Mouse (Mus musculus): ENCODE results near the gene Lrrc8d. TPM values are rescaled to one million over a fixed set of nuclear protein-coding genes. Genes with fewer than 3 reads are reported as not detected.
"Not testable (repeated sequence)": the region's sequence is repeated elsewhere in the genome, so short reads cannot be mapped to it uniquely, and the experiment has no call there.

The Lrrc8d gene
- polyA plus RNA-seq, 1 experiment, result 30.2 TPM

- peaks cover 15% of the 10 kb centered on the region for H3K4me1 ChIP-seq (ENCODE audit: control insufficient read depth, insufficient read depth, low read length)
- H3K27ac ChIP-seq (ENCODE audit: insufficient read depth, low read length), result no peak overlapping the region
- TF ChIP-seq CTCF (IDR thresholded peaks at IDR 0.05; ENCODE audit: borderline replicate concordance, insufficient read depth, low read length), result no peak
- H3K4me3 ChIP-seq (ENCODE audit: insufficient read depth, low read length), result no peak overlapping the region
These were observed 15.8 kb upstream of the Lrrc8d start for GRCm38 (mm10) chr5:105683912-105684350.

DNA sequence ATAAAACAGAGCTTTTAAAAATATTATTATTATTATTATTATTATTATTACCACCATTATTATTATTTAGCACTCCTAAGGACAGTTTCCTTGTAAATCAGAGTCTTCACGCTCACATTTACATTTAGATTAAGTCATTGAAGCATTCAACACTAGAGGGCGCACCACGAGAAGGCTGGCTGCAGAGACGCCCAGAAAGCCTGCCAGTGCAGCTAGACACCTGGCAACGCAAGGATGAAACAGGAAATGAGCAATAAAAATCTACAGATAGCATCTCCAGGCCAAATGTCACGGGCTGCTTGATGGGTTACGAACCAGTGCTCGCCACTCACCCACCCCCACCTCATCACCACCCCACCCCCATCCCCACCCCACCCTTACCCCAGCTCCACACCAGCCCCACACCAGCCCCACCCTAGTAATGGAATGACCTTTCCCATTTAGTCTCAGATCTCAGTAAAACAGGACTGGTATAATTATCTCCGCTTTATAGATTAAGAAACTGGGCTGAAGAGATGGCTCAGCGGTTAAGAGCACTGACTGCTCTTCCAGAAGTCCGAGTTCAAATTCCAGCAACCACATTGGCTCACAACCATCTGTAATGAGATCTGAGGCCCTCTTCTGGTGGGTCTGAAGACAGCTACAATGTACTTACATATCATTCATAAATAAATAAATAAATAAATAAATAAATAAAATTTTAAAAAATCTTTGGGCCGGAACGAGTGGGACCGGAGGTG is 14.7 kb upstream of the Lrrc8d start:
- H3K4me1 ChIP-seq (ENCODE audit: control insufficient read depth, insufficient read depth, low read length), result peaks cover 8% of the 10 kb centered on the region; the same call in 1 of the 2 replicates
- H3K27ac ChIP-seq (ENCODE audit: insufficient read depth, low read length), result no peak overlapping the region
- no peak overlapping the region for H3K4me3 ChIP-seq (ENCODE audit: insufficient read depth, low read length)
- no peak for TF ChIP-seq POLR2A (IDR thresholded peaks at IDR 0.05; ENCODE audit: low read depth, low read length)
- TF ChIP-seq CTCF (IDR thresholded peaks at IDR 0.05; ENCODE audit: borderline replicate concordance, insufficient read depth, low read length), result peak; percentile 84

- not testable (repeated sequence) for H3K27ac ChIP-seq (ENCODE audit: insufficient read depth, low read length); H3K4me1 ChIP-seq (ENCODE audit: control insufficient read depth, insufficient read depth, low read length); H3K4me3 ChIP-seq (ENCODE audit: insufficient read depth, low read length)
These were observed 13.9 kb upstream of the Lrrc8d start for GRCm38 (mm10) chr5:105685780-105686305.

DNA sequence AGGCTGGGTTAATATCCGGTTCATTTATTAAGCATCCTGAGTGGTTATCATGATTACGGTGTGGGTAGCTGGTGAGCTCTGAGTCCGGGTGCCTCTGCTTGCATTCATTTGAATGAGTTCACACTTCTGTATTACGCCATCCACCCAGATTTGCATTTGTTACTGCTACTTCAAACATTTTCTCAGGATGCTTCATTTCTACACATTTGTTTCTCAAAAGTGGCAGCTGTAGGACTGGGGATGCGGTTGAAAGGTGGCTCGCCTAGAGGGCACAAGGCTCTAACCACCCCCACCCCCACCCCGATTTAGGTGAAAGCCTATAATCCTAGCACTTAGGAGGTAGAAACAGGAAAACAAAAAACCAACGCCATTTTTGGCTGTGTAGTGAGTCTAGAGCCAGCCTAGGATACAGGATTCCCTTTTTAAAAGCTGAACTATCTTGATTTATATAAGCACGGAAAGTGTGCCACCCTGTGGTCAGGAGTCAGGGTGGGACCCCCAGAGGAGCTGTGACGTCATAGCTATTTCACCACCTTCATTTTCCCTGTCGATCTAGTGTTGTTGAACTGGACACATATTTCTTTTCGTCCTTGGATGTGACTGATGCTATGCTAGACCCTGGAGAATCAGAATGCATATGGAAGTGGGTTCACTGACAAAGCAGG is 13.3 kb upstream of the Lrrc8d start:
- 0 out of 2 replicates have a peak, but pooled peaks cover 6% of the 10 kb centered on the region for H3K4me1 ChIP-seq (ENCODE audit: control insufficient read depth, insufficient read depth, low read length)
- TF ChIP-seq CTCF (IDR thresholded peaks at IDR 0.05; ENCODE audit: borderline replicate concordance, insufficient read depth, low read length), result no peak
- no peak for TF ChIP-seq POLR2A (IDR thresholded peaks at IDR 0.05; ENCODE audit: low read depth, low read length)
- no peak overlapping the region for H3K27ac ChIP-seq (ENCODE audit: insufficient read depth, low read length)
- no peak overlapping the region for H3K4me3 ChIP-seq (ENCODE audit: insufficient read depth, low read length)

DNA sequence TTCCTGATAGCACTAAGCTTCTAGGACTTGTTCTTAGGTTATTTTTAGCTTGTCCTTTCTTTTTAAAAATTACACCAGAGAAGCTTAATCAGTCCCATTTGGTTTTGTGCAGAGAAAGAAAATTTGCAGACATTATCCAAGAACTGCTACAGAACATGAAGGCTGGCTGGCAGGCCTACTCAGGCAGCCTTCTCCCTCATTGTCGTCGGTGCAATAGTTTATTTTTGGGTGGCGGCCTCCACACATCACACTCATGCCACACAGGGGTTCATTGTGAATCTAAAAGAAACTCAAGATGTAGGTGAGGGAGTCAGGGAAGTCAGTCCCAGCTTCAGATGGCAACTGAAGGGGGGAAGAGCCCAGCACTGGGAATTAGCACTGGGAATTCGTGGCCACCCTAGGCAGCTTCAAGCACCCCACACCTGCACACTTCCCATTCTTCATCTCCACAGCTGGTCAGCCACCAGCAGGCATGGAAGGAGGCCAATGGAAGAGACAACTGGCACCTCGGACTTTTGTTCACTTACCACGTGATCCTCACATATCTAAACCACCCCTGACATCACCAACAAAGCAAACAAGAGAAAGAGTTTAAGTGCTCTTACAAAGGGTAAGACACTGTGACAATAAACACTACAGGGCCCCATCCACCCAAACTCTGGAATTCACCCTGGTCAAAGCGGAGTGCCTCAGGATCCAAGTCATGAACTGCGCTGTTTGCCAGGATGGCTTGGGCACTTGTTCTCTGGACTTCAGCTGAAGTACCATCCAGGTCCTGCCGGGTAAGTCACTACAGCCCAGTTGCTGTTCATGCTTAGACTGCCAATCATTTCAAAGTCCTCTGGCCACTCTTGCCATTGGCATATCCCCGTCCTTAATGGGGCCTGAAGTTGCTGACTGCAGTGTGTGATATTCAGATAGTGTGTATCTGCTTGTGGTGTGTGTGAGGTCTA is 9.0 kb upstream of the Lrrc8d start:
- Histone ChIP-seq H3K27ac (ENCODE audit: insufficient read depth, low read length) (no peak overlapping the region), H3K4me1 (ENCODE audit: control insufficient read depth, insufficient read depth, low read length) (no peaks in the 10 kb centered on the region), H3K4me3 (ENCODE audit: insufficient read depth, low read length) (no peak overlapping the region)
- TF ChIP-seq CTCF (IDR thresholded peaks at IDR 0.05; ENCODE audit: borderline replicate concordance, insufficient read depth, low read length) (no peak), POLR2A (IDR thresholded peaks at IDR 0.05; ENCODE audit: low read depth, low read length) (no peak)

- Histone ChIP-seq H3K4me1 (ENCODE audit: control insufficient read depth, insufficient read depth, low read length) (no peaks in the 10 kb centered on the region), H3K4me3 (ENCODE audit: insufficient read depth, low read length) (no peak overlapping the region), H3K27ac (ENCODE audit: insufficient read depth, low read length) (no peak overlapping the region)
- TF ChIP-seq CTCF (IDR thresholded peaks at IDR 0.05; ENCODE audit: borderline replicate concordance, insufficient read depth, low read length) (no peak), POLR2A (IDR thresholded peaks at IDR 0.05; ENCODE audit: low read depth, low read length) (no peak)
These were observed 8.1 kb upstream of the Lrrc8d start for GRCm38 (mm10) chr5:105691645-105692044.

DNA sequence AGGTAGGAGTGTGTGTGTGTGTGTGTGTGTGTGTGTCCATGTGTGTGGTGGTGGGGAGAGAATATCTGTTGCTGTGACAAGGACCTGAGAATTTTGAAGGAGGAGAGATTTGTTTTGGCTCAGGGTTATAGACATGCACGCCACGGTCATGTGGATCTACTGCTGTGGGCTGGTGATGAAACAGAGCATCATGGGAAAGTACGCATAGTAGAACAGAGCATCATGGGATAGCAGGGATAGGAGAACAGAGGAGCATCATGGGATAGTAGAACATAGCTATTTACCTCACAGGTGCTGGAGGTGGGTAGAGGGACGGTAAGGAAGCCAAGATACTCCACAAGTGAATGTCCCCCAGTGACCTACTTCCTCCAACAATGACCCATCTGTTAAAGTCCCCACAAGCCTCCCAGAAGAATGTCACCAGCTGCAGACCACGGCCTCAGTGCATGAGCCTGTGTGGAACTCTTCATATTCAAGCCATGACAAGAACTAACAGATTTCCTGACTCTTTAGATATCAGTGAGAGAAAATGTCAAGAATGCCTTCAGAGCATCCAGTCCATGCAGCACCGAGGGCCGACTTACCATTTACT is 5.3 kb upstream of the Lrrc8d start:
- TF ChIP-seq CTCF (IDR thresholded peaks at IDR 0.05; ENCODE audit: borderline replicate concordance, insufficient read depth, low read length), result no peak
- TF ChIP-seq POLR2A (IDR thresholded peaks at IDR 0.05; ENCODE audit: low read depth, low read length), result no peak
- no peak overlapping the region for H3K27ac ChIP-seq (ENCODE audit: insufficient read depth, low read length)
- H3K4me3 ChIP-seq (ENCODE audit: insufficient read depth, low read length), result no peak overlapping the region
- H3K4me1 ChIP-seq (ENCODE audit: control insufficient read depth, insufficient read depth, low read length), result peaks cover 7% of the 10 kb centered on the region; the same call in 1 of the 2 replicates

DNA sequence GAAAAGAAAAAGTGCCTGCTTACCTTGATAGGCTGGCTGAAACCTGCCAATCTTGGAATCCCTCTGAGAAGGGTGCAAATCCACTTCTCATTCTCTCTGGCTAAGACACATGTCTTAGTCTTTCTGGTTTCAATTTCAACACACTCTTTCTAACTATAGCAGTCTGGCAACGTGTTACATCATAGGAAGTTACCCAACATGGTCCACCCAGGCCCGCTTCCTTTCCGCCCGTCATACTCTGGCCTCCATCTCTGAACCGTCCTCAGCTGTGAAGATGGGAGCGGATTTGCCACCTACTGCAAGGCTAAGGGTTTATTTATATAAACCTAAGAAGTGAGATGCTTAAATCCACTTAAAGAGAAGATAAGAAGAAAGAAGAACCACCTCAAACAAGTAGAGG is 3.7 kb upstream of the Lrrc8d start:
- TF ChIP-seq CTCF (IDR thresholded peaks at IDR 0.05; ENCODE audit: borderline replicate concordance, insufficient read depth, low read length) (no peak), POLR2A (IDR thresholded peaks at IDR 0.05; ENCODE audit: low read depth, low read length) (no peak)
- H3K4me3 ChIP-seq (ENCODE audit: insufficient read depth, low read length), result no peak overlapping the region
- no peak overlapping the region for H3K27ac ChIP-seq (ENCODE audit: insufficient read depth, low read length)
- H3K4me1 ChIP-seq (ENCODE audit: control insufficient read depth, insufficient read depth, low read length), result peaks cover 8% of the 10 kb centered on the region; the same call in 1 of the 2 replicates

GRCm38 (mm10) chr5:105697886-105698285 is 1.9 kb upstream of the Lrrc8d start:
- no peak overlapping the region for H3K4me3 ChIP-seq (ENCODE audit: insufficient read depth, low read length)

More at GRCm38 (mm10) chr5:105697886-105698285, 1.9 kb upstream of the Lrrc8d start:
- no peak for TF ChIP-seq CTCF (IDR thresholded peaks at IDR 0.05; ENCODE audit: borderline replicate concordance, insufficient read depth, low read length)
- no peak for TF ChIP-seq POLR2A (IDR thresholded peaks at IDR 0.05; ENCODE audit: low read depth, low read length)
- Histone ChIP-seq H3K27ac (ENCODE audit: insufficient read depth, low read length) (no peak overlapping the region), H3K4me1 (ENCODE audit: control insufficient read depth, insufficient read depth, low read length) (peaks cover 8% of the 10 kb centered on the region; the same call in 1 of the 2 replicates)

Data from embryonic fibroblast, embryonic 13.5 days (primary cell).